Mouse (Mus musculus) small intestine, adult 2 months (tissue): ENCODE data around the gene Atg10. TPM values are rescaled to one million over a fixed set of nuclear protein-coding genes. Genes with fewer than 3 reads are reported as not detected.

ENCODE experiments used
- H3K27ac ChIP-seq: fragments of 200-500 bp; 2 replicates; pipeline ENCODE4 v1.5.1; 2012; ENCODE audit warnings: low read depth, low read length, control low read depth, inconsistent platforms; ENCODE audit not compliant: insufficient read depth
- H3K27me3 ChIP-seq: fragments of 200-500 bp; 2 replicates; pipeline ENCODE4 v1.6.1; 2012; ENCODE audit warnings: mild to moderate bottlenecking, moderate library complexity, low read length, inconsistent platforms; ENCODE audit not compliant: control insufficient read depth, insufficient read depth
- H3K36me3 ChIP-seq: fragments of 200-500 bp; 2 replicates; pipeline ENCODE4 v1.6.1; 2012; ENCODE audit warnings: mild to moderate bottlenecking, low read length, control low read depth, inconsistent platforms; ENCODE audit not compliant: control insufficient read depth, insufficient read depth
- H3K4me1 ChIP-seq: fragments of 200-500 bp; 2 replicates; pipeline ENCODE4 v1.6.1; 2012; ENCODE audit warnings: low read length, inconsistent platforms, mixed read lengths; ENCODE audit not compliant: control insufficient read depth, insufficient read depth, insufficient read length
- H3K4me3 ChIP-seq: fragments of 200-500 bp; 2 replicates; pipeline ENCODE4 v1.5.1; 2012; ENCODE audit warnings: low read depth, mild to moderate bottlenecking, control low read depth, inconsistent platforms, low read length, moderate library complexity
- CTCF ChIP-seq: fragments of 200-500 bp; IDR thresholded peaks from 2 replicates; pipeline ENCODE4 v1.5.1; 2012; ENCODE audit warnings: low read depth, mild to moderate bottlenecking, control low read depth, inconsistent platforms, low read length, moderate library complexity, mixed read lengths; ENCODE audit not compliant: insufficient replicate concordance, insufficient read length; ENCODE audit errors: extremely low read depth
- POLR2A ChIP-seq: fragments of 200-500 bp; IDR thresholded peaks from 2 replicates; pipeline ENCODE4 v1.6.1; 2012; ENCODE audit warnings: low read depth, mild to moderate bottlenecking, control low read depth, inconsistent platforms, low read length, moderate library complexity
- WGBS: fragments of 180-500 bp; shearing (Covaris S2); methylation state at CpG from one replicate; pipeline ENCODE4 v1.1.7; 2018; 5-methylcytosine and 5-hydroxymethylcytosine counted together
- polyA plus RNA-seq: library from polyadenylated mRNA; depleted of rRNA; stranded (reverse); fragments of >200 nt; gene quantifications from 2 replicates; pipeline ENCODE4 v1.2.3, GENCODE M21; 2012

Atg10 gene
- polyA plus RNA-seq, 1 experiment, result 0.16 TPM

DNA sequence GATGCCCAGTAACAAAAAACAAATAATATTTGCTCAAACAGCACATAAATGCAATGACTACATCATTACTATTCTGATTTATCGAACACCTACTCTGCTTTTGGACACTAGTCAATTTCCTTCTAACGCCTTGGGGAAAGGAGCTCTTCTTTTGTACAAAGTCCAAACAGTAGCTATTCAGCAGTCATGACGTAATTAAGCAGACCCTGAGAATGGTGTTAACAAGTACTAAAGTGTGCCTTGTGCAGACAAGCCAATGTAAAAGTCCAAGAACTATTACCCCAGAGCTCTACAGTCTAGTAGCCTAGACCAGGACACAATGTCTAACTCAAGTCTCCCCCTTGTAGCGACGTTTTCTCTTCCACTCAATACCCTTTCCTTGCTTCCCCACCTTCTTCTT is 67.5 kb downstream of the Atg10 start:
- no peak overlapping the region for H3K27ac ChIP-seq
- peaks cover 11% of the 10 kb centered on the region; the same call in 1 of the 2 replicates for H3K4me1 ChIP-seq
- H3K4me3 ChIP-seq, result no peak overlapping the region
- no peaks in the 10 kb centered on the region for H3K27me3 ChIP-seq
- 57% methylated on average over 5 of the region's 5 CpGs for WGBS
- no peaks in the 10 kb centered on the region for H3K36me3 ChIP-seq
- no peak for TF ChIP-seq POLR2A
- no peak for TF ChIP-seq CTCF

DNA sequence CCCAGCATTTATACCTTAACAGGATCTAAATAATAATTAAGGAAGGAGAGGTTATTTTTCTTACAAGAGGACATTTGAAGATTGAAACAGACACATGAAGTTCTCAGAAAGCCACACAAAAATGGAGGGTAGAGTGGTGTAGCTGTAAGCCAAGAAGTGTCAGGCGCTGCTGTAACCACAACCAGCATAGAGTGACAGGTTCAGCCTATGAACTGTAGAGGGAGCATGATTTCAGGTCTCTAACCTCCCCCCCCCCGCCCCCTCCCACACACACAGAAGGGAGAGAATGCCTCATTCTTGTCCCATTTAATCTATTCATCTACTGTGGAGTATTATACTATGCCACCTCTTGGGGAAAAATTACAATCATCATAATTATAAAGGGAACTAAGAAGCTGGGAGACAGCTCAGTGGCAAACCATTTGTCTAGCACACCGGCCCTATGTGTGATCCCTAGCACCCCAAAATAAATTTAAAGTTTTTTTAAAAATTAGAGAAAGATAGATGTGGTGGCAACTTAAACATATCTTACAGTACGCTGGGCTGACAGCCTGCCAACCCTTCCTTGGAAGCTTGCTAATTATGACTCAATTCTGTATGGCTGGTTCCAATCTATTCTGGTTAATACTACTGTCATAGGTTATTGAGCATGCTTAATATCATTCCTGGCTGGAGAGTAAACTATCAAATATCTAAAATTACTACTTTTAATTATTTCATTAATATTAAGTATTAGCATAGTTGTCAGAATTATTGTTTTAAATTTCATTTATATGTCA is 68.2 kb downstream of the Atg10 start:
- no peaks in the 10 kb centered on the region for H3K27me3 ChIP-seq
- no peaks in the 10 kb centered on the region for H3K36me3 ChIP-seq
- H3K27ac ChIP-seq, result no peak overlapping the region
- 84% methylated on average over 4 of the region's 4 CpGs for WGBS
- TF ChIP-seq CTCF (no peak), POLR2A (no peak)
- H3K4me1 ChIP-seq, result peaks cover 11% of the 10 kb centered on the region; the same call in 1 of the 2 replicates
- no peak overlapping the region for H3K4me3 ChIP-seq

DNA sequence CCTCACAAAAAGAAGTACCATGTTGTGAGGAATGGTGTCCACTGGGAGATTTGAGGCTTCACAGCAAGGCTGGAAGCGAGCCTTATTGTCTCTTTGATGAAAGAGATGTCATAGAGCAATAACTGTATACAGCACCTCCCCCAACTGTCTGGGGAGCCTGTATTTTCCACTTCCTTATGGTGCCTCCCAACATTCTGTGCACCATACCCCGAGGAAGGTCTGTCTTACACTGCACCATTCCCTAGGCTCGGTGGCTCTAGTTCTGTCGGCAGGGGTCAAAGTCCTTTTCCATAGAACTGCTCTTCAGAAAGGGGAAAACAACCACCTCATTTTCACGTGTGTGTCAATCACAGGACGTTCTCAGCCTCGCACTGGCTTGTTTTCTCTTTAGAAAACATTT is 69.1 kb downstream of the Atg10 start:
- Histone ChIP-seq H3K36me3 (no peaks in the 10 kb centered on the region), H3K4me3 (no peak overlapping the region), H3K27me3 (no peaks in the 10 kb centered on the region), H3K4me1 (peaks cover 11% of the 10 kb centered on the region; the same call in 1 of the 2 replicates), H3K27ac (no peak overlapping the region)
- WGBS, result 29% methylated on average over 7 of the region's 7 CpGs
- no peak for TF ChIP-seq CTCF
- TF ChIP-seq POLR2A, result no peak

DNA sequence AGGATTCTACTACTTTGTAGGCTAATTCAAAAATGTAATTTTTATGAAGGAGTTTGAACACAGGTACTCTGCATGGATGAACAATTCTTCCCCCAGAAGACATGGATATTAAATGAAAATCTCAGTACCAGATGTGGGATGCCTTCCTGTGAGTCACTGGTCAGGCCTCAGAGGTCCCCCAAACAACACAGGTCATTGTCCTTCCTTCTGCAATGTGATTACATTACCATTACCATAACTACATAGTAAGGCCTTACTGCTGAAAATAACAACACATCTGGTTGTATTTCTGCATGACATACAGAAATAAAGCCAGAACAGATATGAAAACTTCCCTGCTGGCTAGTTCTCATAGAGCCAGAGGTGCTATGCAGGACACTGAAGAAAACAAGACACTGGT is 87.4 kb downstream of the Atg10 start:
- Histone ChIP-seq H3K27me3 (no peaks in the 10 kb centered on the region), H3K4me1 (peaks cover 2% of the 10 kb centered on the region; the same call in 1 of the 2 replicates), H3K36me3 (no peaks in the 10 kb centered on the region), H3K4me3 (no peak overlapping the region), H3K27ac (no peak overlapping the region)
- TF ChIP-seq POLR2A, result no peak
- TF ChIP-seq CTCF, result no peak

DNA sequence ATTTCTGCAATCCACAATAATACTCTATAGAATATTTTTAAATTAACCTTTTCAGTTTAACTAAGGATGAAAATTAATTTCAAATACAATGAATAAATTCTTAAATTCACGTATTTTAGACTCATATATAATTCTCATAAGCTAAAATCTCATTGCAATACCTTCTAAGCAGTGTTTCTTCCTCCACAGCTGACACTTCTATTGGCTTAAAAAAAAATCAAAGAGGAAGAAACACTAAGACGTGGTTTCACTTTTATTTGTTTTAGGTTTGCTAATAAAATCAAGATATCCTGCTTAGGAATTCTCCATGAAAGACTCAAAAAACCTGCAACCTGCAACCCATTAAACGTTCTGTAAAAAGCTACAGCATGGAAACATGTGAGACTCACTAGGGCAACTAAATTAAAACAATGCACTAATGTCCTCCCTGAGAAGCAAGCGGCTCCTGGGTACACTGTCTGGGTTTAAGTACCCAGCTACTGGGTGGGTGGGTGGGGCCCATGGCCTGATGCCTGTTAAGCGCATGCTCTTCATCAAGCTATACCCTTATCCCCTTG is 90.4 kb downstream of the Atg10 start:
- no peak overlapping the region for H3K27ac ChIP-seq

DNA sequence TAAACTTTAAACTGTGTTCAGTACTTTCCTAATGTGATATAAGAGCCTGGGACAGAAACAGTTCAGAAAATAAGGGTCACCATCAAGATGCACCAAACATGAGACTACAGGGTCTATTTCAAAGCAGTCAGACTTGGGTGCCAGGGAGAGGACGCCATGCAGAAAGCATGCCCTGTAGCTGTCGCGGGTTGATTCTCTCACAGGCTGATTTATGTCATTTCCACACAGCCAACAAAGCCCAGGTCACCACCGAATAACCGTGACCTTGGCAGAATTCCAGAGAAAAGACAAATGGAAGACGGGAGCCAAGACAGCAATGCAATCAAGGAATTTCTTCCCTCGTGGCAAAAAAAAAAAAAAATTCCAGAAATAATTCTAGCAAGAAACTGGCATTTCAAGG is 94.7 kb downstream of the Atg10 start:
- 37% methylated on average over 7 of the region's 7 CpGs for WGBS
- H3K27me3 ChIP-seq, result no peaks in the 10 kb centered on the region
- TF ChIP-seq CTCF (no peak), POLR2A (no peak)

More for the DNA sequence above, 90.4 kb downstream of the Atg10 start:
- Histone ChIP-seq H3K27me3 (no peaks in the 10 kb centered on the region), H3K36me3 (no peaks in the 10 kb centered on the region), H3K4me3 (no peak overlapping the region), H3K4me1 (no peaks in the 10 kb centered on the region)
- 66% methylated on average over 5 of the region's 5 CpGs for whole genome bisulfite sequencing
- no peak for TF ChIP-seq POLR2A
- no peak for TF ChIP-seq CTCF

DNA sequence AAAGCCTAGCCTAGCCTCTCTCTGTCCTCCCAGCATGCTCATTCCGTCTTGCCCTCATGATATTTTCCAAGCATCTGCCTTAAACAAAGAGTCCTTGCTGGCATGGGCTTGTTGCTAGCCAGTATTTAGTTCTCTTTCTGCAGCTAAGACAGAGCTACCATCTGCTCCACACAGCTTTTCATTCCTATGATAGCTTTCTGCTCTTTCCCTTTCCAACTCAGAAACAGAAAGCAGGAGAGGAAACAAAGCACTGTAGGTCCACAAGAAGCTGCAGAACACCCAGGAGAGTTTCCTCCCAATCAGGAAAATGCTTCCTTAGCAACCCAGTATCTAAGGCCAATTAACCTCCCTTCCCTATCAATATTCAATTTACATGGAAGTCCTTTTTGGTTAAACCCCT is 95.2 kb downstream of the Atg10 start:
- 79% methylated on average over 1 of the region's 1 CpGs for WGBS
- TF ChIP-seq CTCF, result no peak
- TF ChIP-seq POLR2A, result no peak
- H3K4me3 ChIP-seq, result no peak overlapping the region
- H3K27me3 ChIP-seq, result no peaks in the 10 kb centered on the region
- H3K4me1 ChIP-seq, result no peaks in the 10 kb centered on the region
- no peak overlapping the region for H3K27ac ChIP-seq
- H3K36me3 ChIP-seq, result no peaks in the 10 kb centered on the region

More for the DNA sequence above, 94.7 kb downstream of the Atg10 start:
- no peaks in the 10 kb centered on the region for H3K36me3 ChIP-seq
- H3K27ac ChIP-seq, result no peak overlapping the region
- no peak overlapping the region for H3K4me3 ChIP-seq
- no peaks in the 10 kb centered on the region for H3K4me1 ChIP-seq
